Mouse (Mus musculus): Measurements from ENCODE around the gene Chst8.

Chst8 gene

DNA sequence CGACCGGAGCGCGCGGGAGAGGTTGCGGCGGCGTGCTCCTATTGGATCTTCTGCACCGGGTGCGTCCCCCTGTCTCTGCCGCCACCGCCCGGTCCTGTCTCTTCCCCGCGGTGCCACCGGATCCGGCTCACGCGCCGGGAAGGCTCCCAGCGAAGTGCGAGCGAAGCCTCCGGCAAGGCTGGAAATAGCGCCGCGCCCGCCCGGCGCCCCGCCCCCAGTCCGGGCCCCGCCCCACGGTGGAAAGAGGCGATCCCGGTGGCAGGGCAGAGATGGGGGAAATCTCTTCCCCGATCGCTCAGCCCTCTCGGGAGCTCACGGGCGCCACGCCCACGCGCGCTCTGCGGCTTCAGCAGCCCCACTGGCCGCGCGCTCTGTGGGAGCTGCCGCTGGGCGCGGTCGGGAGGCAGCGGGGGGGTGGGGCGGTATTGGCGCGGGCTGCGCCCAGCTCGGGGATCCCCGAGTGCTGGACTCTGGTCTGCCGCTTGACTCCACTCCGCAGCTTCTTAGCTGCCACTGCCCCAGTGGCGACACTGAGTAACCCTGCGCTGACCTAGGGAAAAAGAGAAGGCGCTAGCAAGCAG, at the start of gene Chst8:
Gene Chst8, minus strand, starts transcription at position 181 of the 581 bp plus-strand sequence.
- peak; percentile 80 for DNase-seq (ENCODE audit: low read depth, low spot score)

- no peak for DNase-seq (ENCODE audit: low read depth, low spot score)
Observed at GRCm38 (mm10) chr7:34858291-34858690, 45.8 kb upstream of the Chst8 start.

- no peak for DNase-seq (ENCODE audit: low read depth, low spot score)
Observed at GRCm38 (mm10) chr7:34854781-34855352, 42.4 kb upstream of the Chst8 start.

- no peak for DNase-seq (ENCODE audit: low read depth, low spot score)
Observed at GRCm38 (mm10) chr7:34853393-34853792, 40.9 kb upstream of the Chst8 start.

DNA sequence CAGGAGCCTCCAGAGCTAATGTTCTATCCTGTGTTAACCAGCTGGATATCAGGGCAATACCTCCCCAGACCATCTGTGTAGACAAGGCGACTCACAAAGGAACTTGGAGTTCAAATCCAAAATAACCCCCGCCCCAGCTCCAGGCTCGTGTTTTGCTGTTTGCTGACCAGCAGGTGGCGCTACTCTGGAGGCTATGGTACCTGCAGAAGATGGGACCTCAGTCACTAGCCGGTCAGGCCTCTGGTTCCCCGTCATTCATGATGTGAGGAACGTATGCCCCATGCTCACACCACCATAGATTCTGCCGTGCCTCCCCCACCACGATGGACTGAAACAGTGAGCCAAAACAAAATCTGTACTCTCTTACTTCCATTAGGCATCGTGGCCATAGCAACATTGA, 37.1 kb upstream of the Chst8 start:
- DNase-seq (ENCODE audit: low read depth, low spot score), result peak; percentile 24

- DNase-seq (ENCODE audit: low read depth, low spot score), result no peak
Observed at GRCm38 (mm10) chr7:34848811-34849210, 36.3 kb upstream of the Chst8 start.

- no peak for DNase-seq (ENCODE audit: low read depth, low spot score)
Observed at GRCm38 (mm10) chr7:34847900-34848299, 35.4 kb upstream of the Chst8 start.

DNA sequence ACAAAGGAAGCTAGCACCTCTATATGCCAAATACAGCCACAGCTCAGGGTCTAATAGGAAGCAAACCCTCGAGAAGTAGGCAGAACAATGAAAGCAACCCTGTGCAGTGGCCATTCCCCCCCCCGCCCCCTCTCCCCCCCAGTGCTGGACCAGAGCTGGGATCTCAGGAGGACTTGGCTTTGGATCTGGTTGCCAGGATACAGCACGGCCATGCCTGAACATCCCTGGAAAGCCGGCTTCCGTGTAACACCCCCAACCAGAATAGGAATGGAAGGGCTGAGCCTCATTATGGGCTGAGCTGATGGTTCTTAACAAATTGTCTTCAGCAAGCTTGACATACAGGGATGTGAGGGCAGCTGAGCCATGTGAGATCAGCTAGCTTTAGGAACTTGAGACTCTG, 34.9 kb upstream of the Chst8 start:
- DNase-seq (ENCODE audit: low read depth, low spot score), result no peak

DNA sequence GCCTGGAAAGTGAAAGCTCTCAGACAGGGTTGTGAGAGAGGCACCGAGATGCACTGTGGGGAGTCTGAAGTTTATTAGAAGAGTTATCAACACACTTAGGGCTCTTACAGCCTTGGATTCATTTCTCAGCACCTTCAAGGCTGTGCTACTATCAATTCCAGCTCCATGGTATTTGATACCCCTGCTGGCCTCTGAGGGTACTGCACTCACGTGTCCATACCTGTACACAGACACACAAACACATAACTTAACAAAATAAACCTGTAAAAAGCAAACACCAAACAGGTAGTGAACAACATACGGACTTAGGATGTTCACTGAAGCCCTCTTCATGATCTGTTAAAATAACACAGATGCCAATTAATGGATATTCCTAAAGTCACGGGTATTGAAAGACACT, 26.2 kb upstream of the Chst8 start:
- no peak for DNase-seq (ENCODE audit: low read depth, low spot score)

DNA sequence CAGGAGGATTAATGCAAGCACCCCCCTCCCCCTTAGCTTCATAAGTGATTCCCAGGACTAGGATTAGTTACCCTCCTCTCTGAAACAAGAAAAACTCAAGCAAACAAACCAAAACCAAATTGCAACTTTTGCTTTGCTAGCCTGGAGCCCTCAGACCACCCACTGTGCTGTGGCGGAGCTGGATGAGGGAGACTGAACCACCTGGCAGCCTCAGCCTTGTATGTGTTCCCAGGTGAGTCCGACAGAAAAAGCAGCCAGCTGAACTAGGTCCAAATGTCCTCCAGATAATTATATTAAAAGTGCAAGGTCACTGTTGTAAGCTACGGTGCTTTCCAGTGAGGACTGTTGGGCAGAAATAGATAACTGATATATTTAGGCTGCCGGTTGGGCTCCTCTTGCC, 25.7 kb upstream of the Chst8 start:
- DNase-seq (ENCODE audit: low read depth, low spot score), result no peak

GRCm38 (mm10) chr7:34826255-34826909, 13.9 kb upstream of the Chst8 start:
- DNase-seq (ENCODE audit: low read depth, low spot score), result no peak

DNA sequence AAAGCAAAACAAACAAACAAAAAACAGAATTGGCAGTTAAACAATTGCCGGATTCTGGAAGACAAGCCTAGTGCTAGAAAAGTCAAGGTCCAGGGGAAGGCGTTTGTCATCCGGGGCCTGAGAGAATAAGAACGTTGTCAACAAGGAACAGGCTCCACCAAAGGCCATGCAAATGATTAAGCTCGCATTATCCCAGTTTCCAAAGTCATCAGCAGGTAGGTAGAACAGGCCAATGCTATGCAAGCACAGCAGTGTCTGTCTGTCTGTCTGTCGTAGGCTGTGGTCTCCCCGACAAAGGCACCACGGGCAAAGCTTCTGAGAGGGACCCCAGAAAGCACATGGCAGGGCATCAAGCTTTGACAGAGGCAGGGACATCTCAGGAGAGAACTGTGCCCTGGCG, 9.1 kb upstream of the Chst8 start:
- DNase-seq (ENCODE audit: low read depth, low spot score), result no peak

- peak; percentile 44 for DNase-seq (ENCODE audit: low read depth, low spot score)
Observed at GRCm38 (mm10) chr7:34820554-34820953, 8.0 kb upstream of the Chst8 start.

GRCm38 (mm10) chr7:34819796-34820195, 7.3 kb upstream of the Chst8 start:
- peak; percentile 83 for DNase-seq (ENCODE audit: low read depth, low spot score)

GRCm38 (mm10) chr7:34818660-34819059, 6.1 kb upstream of the Chst8 start:
- no peak for DNase-seq (ENCODE audit: low read depth, low spot score)

DNA sequence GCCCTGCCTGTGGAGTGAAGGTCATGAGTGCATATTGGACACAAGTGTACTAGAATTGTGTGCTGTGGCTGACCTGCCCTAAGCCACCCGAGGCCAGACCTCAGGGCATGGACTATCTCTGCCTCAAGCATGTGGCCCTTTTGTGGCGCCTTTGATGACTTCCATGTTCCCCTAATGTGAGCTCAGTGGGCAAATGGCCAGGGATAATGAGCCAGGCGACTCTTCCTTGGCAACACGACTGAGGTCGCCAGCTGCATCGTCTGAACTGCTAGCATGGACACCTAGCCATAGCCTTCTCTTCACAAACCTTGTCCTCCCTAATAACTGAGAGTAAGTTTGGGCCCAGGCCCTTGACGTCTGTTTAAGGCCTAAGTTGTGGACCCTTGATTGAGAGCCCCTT, 4.5 kb upstream of the Chst8 start:
- no peak for DNase-seq (ENCODE audit: low read depth, low spot score)

DNA sequence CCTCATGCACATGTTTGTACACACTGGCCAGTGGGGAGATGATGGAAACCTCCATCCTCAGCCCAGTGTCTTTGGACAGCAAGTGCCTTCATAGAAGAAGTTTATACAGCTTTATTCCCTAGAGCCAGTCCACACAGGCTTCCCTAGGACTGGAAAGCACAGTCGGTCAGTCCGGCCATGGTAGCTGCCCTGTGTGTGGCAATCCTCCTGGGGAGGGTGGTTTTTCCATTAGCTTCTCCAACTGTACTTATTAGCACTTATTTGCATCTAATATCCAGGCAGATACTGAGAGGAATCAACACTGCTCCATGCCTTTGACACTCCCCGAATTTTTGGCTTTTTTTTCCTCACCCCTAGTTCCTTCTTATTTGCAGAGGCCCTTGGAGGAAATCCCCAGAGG, 2.3 kb upstream of the Chst8 start:
- no peak for DNase-seq (ENCODE audit: low read depth, low spot score)

DNA sequence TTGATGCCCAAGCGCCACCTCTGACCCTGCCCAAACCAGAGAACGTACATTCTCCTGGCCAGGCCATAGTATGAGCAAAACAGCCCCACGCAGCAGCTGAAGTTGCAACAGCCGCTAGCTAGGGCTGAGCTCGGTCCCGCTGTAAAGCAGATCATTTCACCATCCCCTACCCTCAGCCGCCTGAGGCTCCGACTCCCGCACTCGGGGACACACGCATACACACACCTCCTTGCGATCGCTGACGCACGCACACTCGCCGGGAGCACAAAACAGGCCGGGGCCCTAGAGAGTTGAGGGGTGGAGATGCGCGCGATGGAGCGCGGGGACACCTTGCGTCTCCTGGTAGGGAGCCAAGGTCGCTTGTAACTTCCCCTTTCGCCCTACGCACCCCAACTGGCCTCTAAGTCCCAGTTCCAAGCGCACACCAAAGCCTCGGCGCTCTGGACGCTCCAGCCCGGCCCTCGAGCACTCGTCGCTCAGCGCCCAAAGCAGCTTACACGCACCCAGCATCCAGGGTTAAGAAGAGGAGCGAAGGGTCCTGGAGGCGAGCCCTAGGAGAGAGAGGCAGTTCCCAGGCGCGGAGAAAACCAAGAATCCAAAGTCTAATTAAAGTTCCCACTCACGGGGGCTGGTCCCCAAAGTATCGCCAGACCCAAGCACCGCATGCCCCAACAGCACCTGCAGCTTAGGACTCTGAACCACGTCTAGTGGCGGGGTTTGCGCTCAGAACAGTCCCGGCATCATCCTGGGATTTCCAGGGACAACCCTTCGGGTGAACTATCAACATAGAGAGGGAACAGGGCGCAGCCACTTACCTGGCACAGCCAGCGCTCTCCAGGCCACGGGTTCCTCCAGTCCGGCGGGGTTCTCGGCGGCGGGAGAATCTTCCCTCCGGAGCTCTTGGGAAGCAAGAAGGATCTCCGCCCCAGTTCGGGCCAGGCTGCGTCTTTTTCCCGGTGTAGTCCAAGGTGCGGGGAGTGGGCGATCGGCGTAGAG, 682 bp downstream of the Chst8 start:
- peak; percentile 45 for DNase-seq (ENCODE audit: low read depth, low spot score)

DNA sequence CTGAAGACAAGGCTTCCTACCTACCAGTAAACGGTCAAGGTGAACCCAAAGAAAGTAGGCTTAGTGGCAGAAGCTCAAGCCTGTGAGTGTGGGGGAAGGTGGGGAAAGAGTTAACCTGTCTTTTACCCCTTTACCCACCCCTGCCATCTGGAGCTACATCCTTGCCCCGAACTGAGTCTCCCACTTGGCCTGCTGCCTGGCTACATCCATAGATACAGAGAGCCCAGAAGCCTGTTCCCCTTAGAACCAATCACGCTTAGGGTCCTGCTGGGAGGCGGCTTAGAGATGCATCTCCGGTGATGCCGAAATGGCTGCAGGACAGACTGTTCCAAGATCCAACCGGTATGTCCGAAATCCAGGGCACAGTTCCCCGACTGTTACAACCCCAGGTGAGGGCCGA, 1.5 kb downstream of the Chst8 start:
- no peak for DNase-seq (ENCODE audit: low read depth, low spot score)

GRCm38 (mm10) chr7:34806307-34806706, 6.2 kb downstream of the Chst8 start:
- DNase-seq (ENCODE audit: low read depth, low spot score), result peak; percentile 78

- no peak for DNase-seq (ENCODE audit: low read depth, low spot score)
Observed at GRCm38 (mm10) chr7:34805691-34806205, 6.8 kb downstream of the Chst8 start.

- DNase-seq (ENCODE audit: low read depth, low spot score), result no peak
Observed at GRCm38 (mm10) chr7:34805042-34805441, 7.5 kb downstream of the Chst8 start.
